Mouse (Mus musculus) cortical plate, adult 2 months (tissue): ENCODE measurements around the gene Pros1.

Experiments used
- CTCF ChIP-seq: fragments of 200-500 bp; IDR thresholded peaks from 2 replicates; pipeline ENCODE4 v1.5.1; 2011; ENCODE audit warnings: mild to moderate bottlenecking, control low read depth, low read length; ENCODE audit not compliant: insufficient read depth; ENCODE audit errors: extremely low read depth
- POLR2A ChIP-seq: fragments of 200-500 bp; IDR thresholded peaks from 2 replicates; pipeline ENCODE4 v1.6.1; 2011; ENCODE audit warnings: mild to moderate bottlenecking, low read length, control low read depth; ENCODE audit not compliant: insufficient read depth; ENCODE audit errors: extremely low read depth

GRCm38 (mm10) chr16:62846498-62847312, 7.4 kb upstream of the Pros1 start, which contains the start of gene Arl13b:
- TF ChIP-seq POLR2A (peak; percentile 76; the same call in 1 of the 2 replicates), CTCF (no peak)
